Comparison of ENCODE assay signal across 20 mouse cellular contexts in the genomic region with DNA sequence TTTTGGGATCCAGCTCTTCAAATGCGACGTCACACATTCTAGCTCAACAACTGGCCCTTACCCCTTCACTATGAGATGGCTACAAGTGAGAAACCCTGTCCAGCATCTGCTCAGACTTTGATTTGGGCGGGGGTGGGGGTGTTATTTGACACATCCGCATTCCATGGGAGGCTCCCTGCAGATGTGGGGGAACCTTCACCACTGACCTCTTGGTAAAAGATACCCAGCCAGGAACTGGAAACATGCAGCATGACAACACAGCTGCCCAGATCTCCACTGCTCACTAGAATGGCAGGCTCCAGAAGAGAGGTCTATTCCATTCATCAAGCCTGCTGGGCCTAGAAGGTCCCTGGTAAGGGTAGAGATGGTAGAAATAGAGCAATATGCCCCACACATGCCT.
DNase-seq lines count a peak whose midpoint lies in the region; ATAC-seq and TF ChIP-seq lines count a peak whose summit lies in the region.
"Had no signal": no experiment of that assay in that cellular context is flagged by ENCODE, and none has a peak within 500 bp of the region (broad histone marks: within the 10 kb centered on the region; RNA-seq: fewer than 3 reads in every experiment).

No protein-coding gene starts in this region.

- intact Hi-C loops in left cerebral cortex, postnatal 25 days (cut with DNase I) = no loop called here

- TF ChIP-seq POLR2A in lung, adult 2 months (IDR thresholded peaks at IDR 0.05; ENCODE audit: borderline replicate concordance, extremely low read depth, low read depth, low read length) = no peak

- H3K36me3 ChIP-seq in kidney, embryonic 15.5 days = no peaks in the 10 kb centered on the region
- H3K36me3 ChIP-seq in embryonic facial prominence, embryonic 10.5 days (replicated peaks) = no peaks in the 10 kb centered on the region
- no peaks in the 10 kb centered on the region for H3K36me3 ChIP-seq in limb, embryonic 10.5 days
- H3K36me3 ChIP-seq: embryonic facial prominence, embryonic 12.5 days; heart, embryonic 12.5 days; midbrain, embryonic 13.5 days had no signal

- ATAC-seq in kidney, embryonic 15.5 days (replicated peaks; ENCODE audit: low FRiP score) = peak; percentile 59; the same call in 1 of the 2 replicates
- ATAC-seq: forebrain, embryonic 16.5 days; midbrain, embryonic 13.5 days had no signal

- no peak overlapping the region for H3K9ac ChIP-seq in kidney, embryonic 15.5 days
- H3K9ac ChIP-seq: embryonic facial prominence, embryonic 12.5 days; heart, embryonic 12.5 days; midbrain, embryonic 13.5 days had no signal

- 40% methylated on average over 4 of the region's 4 CpGs for WGBS in kidney, embryonic 15.5 days
- WGBS in embryonic facial prominence, embryonic 10.5 days = 47% methylated on average over 4 of the region's 4 CpGs
- 68% methylated on average over 4 of the region's 4 CpGs for WGBS in limb, embryonic 10.5 days
- 68% methylated on average over 4 of the region's 4 CpGs for WGBS in lung, adult 2 months

- no peaks in the 10 kb centered on the region for H3K27me3 ChIP-seq in kidney, embryonic 15.5 days
- H3K27me3 ChIP-seq in embryonic facial prominence, embryonic 10.5 days (replicated peaks; ENCODE audit: low read depth, poor library complexity, severe bottlenecking) = 0 out of 2 replicates have a peak, but pooled peaks cover 3% of the 10 kb centered on the region
- H3K27me3 ChIP-seq in limb, embryonic 10.5 days (ENCODE audit: low read depth, poor library complexity, severe bottlenecking) = no peaks in the 10 kb centered on the region
- H3K27me3 ChIP-seq: embryonic facial prominence, embryonic 12.5 days; heart, embryonic 12.5 days; midbrain, embryonic 13.5 days had no signal

- H3K4me1 ChIP-seq in kidney, embryonic 15.5 days = peaks cover 55% of the 10 kb centered on the region
- H3K4me1 ChIP-seq in embryonic facial prominence, embryonic 10.5 days = peaks cover 49% of the 10 kb centered on the region
- H3K4me1 ChIP-seq in limb, embryonic 10.5 days = peaks cover 48% of the 10 kb centered on the region
- H3K4me1 ChIP-seq in lung, adult 2 months (ENCODE audit: control insufficient read depth, insufficient read depth, low read length) = 0 out of 2 replicates have a peak, but pooled peaks cover 3% of the 10 kb centered on the region

- H3K9me3 ChIP-seq in kidney, embryonic 15.5 days (replicated peaks) = no peaks in the 10 kb centered on the region
- H3K9me3 ChIP-seq in embryonic facial prominence, embryonic 10.5 days = no peaks in the 10 kb centered on the region
- H3K9me3 ChIP-seq in limb, embryonic 10.5 days (replicated peaks) = no peaks in the 10 kb centered on the region
- H3K9me3 ChIP-seq: embryonic facial prominence, embryonic 12.5 days; heart, embryonic 12.5 days; midbrain, embryonic 13.5 days had no signal

- H3K4me3 ChIP-seq in kidney, embryonic 15.5 days (replicated peaks) = no peak overlapping the region
- no peak overlapping the region for H3K4me3 ChIP-seq in embryonic facial prominence, embryonic 10.5 days
- H3K4me3 ChIP-seq in limb, embryonic 10.5 days = no peak overlapping the region
- no peak overlapping the region for H3K4me3 ChIP-seq in lung, adult 2 months (replicated peaks; ENCODE audit: extremely low read depth, low read depth, low read length)
- H3K4me3 ChIP-seq: embryonic facial prominence, embryonic 12.5 days; gastrocnemius, adult 2 months; heart, embryonic 12.5 days; midbrain, embryonic 13.5 days had no signal

- H3K4me2 ChIP-seq in kidney, embryonic 15.5 days = no peak overlapping the region
- H3K4me2 ChIP-seq: embryonic facial prominence, embryonic 12.5 days; heart, embryonic 12.5 days; midbrain, embryonic 13.5 days had no signal

- TF ChIP-seq CTCF in lung, adult 2 months (IDR thresholded peaks at IDR 0.05; ENCODE audit: insufficient read depth, low read length) = no peak

- 0 out of 2 replicates have a peak overlapping the region, but pooled peaks have one; percentile 35 for H3K27ac ChIP-seq in kidney, embryonic 15.5 days
- 0 out of 2 replicates have a peak overlapping the region, but pooled peaks have one; percentile 21 for H3K27ac ChIP-seq in embryonic facial prominence, embryonic 10.5 days (replicated peaks)
- peak overlapping the region; percentile 43; the same call in 1 of the 2 replicates for H3K27ac ChIP-seq in limb, embryonic 10.5 days
- H3K27ac ChIP-seq: embryonic facial prominence, embryonic 12.5 days; midbrain, embryonic 13.5 days had no signal

- DNase-seq in kidney, postnatal 10 days = no peak
- DNase-seq in embryonic facial prominence, embryonic 10.5 days (ENCODE audit: low spot score) = peak; percentile 44
- DNase-seq in limb, embryonic 10.5 days (ENCODE audit: low spot score) = no peak
- DNase-seq in lung, adult 2 months = no peak
- no peak for DNase-seq in left cerebral cortex, postnatal 25 days (ENCODE audit: low spot score in 2 of 2)
- DNase-seq in left cerebral cortex, adult 18-20 months (ENCODE audit: low spot score in 2 of 2) = no peak
- DNase-seq: adrenal gland, adult 8-10 months; cerebellum, adult 9-11 months; gastrocnemius, adult 2 months; heart, postnatal 4 days; kidney, adult 9 months; liver; lung, postnatal 10 days; right cerebral cortex, postnatal 14 days; thymus, postnatal 36 days had no signal
